Mouse (Mus musculus) heart, adult 2 months (tissue): ENCODE measurements around the gene Mark4. TPM values are rescaled to one million over a fixed set of nuclear protein-coding genes. Genes with fewer than 3 reads are reported as not detected.

ENCODE experiments used
- DNase-seq, 2 experiments: peaks; one replicate each; pipeline ENCODE4 v3.0.0; 2021
- H3K27ac ChIP-seq: fragments of 200-600 bp; 2 replicates; pipeline ENCODE4 v1.8.1; 2022
- H3K27me3 ChIP-seq: fragments of 200-500 bp; 2 replicates; pipeline ENCODE4 v1.6.1; 2012; ENCODE audit warnings: mild to moderate bottlenecking, low read length, inconsistent platforms, mixed read lengths; ENCODE audit not compliant: control insufficient read depth, insufficient read depth
- H3K36me3 ChIP-seq: fragments of 200-500 bp; 2 replicates; pipeline ENCODE4 v1.6.1; 2012; ENCODE audit warnings: low read length, inconsistent platforms; ENCODE audit not compliant: control insufficient read depth, insufficient read depth
- H3K4me1 ChIP-seq: fragments of 200-500 bp; 2 replicates; pipeline ENCODE4 v1.6.1; 2011; ENCODE audit warnings: low read length; ENCODE audit not compliant: control insufficient read depth, insufficient read depth
- H3K4me3 ChIP-seq: fragments of 200-600 bp; 2 replicates; pipeline ENCODE4 v1.8.1; 2022
- H3K79me2 ChIP-seq: fragments of 200-500 bp; replicated peaks from 2 replicates; pipeline ENCODE4 v1.6.1; 2012; ENCODE audit warnings: mild to moderate bottlenecking, inconsistent platforms, low read length, moderate library complexity, mixed read lengths; ENCODE audit not compliant: control insufficient read depth, insufficient read depth
- H3K9ac ChIP-seq: fragments of 200-500 bp; 2 replicates; pipeline ENCODE4 v1.6.1; 2012; ENCODE audit warnings: low read depth, mild to moderate bottlenecking, control low read depth, inconsistent platforms, low read length, mixed read lengths
- CTCF ChIP-seq: fragments of 200-600 bp; IDR thresholded peaks from 2 replicates; pipeline ENCODE4 v1.8.1; 2022; ENCODE audit warnings: antibody characterized with exemption, mild to moderate bottlenecking, moderate library complexity
- EP300 ChIP-seq: fragments of 200-500 bp; IDR thresholded peaks from 2 replicates; pipeline ENCODE4 v1.6.1; 2011; ENCODE audit warnings: low read depth, low read length, control low read depth; ENCODE audit not compliant: insufficient read depth
- POLR2A ChIP-seq: fragments of 200-500 bp; IDR thresholded peaks from 2 replicates; pipeline ENCODE4 v1.6.1; 2011; ENCODE audit warnings: mild to moderate bottlenecking, low read depth, low read length, control low read depth; ENCODE audit not compliant: insufficient read depth
- WGBS: fragments of 180-500 bp; shearing (Covaris S2); methylation state at CpG from one replicate; pipeline ENCODE4 v1.1.7; 2018; 5-methylcytosine and 5-hydroxymethylcytosine counted together
- intact Hi-C: fragments of 180-260 bp; cut with DNase I; formaldehyde crosslinking; loops from one replicate; pipeline ENCODE4 v1.15.1; 2025
- polyA plus RNA-seq: library from polyadenylated mRNA; depleted of rRNA; stranded (reverse); fragments of >200 nt; gene quantifications from 2 replicates; pipeline ENCODE4 v1.2.3, GENCODE M21; 2012
- total RNA-seq, 2 experiments: library from RNA; stranded (reverse); gene quantifications; 2 replicates each; pipeline ENCODE4 v1.2.3; 2021

Mark4 gene
- total and polyA plus RNA-seq, 3 experiments = 11.8 to 27.2 (median 22.4) TPM

DNA sequence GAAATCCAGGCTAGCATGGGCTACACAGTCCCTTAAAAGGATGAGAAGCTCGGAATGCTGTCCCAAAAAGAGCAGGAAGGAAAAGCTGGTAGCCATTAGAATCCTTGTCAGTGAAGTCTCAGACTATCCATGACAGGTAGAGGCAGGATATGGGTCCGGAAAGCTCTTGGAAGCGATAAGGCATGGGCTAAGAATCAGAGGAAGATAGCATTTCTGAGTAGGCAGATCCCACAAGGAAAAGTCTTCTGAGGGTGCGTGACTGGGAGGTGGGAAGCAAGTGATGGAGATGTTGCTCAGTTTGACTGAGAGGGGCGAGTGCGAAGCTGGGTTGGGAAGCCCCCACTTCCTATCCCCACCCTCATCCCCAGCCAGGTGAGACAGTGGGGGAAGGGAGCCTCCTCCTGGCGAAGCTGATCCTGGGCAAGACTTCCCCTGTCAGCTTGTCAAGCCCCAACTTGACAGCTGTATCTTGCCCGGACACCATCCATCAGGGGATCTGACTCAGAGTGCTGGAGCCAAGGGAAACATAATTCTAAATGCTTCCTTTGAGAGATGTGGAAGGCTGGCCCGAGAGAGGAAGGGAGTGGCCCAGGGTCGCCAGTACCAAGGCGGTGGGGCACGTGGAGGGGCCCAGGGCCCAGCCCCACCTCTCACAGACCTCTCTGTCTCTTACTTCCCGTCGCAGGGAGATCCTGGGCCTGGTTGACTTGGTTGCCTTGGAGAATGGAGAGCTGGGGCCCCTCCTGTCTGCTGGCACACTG, 19.2 kb upstream of the Mark4 start:
- Histone ChIP-seq H3K27ac (no peak overlapping the region), H3K4me1 (peaks cover 10% of the 10 kb centered on the region), H3K4me3 (no peak overlapping the region), H3K79me2 (no peaks in the 10 kb centered on the region), H3K27me3 (no peaks in the 10 kb centered on the region; the same call in 1 of the 2 replicates), H3K36me3 (no peaks in the 10 kb centered on the region), H3K9ac (no peak overlapping the region)
- TF ChIP-seq EP300 (no peak), CTCF (no peak), POLR2A (no peak)
- intact Hi-C loops = no loop called here
- no peak for DNase-seq
- 18% methylated on average over 14 of the region's 14 CpGs for WGBS

DNA sequence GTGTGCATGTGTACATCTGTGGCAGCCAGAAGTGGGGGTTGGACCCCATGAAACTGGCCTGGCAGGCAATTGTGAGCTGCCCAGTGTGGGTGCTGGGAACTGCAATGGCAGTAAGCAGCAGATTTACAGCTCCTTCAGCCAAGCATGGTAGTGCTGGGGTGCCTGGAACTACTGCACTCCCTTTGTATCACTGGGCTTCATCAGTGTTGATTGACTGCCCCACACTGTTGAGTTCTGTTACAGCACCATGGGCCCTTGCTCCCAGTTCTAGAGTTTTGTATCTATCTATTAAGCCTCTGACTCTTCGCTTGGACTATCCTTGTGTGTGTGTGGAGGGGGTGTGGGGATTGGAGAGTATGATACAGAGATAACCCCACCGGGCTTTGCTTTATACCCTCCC, 18.5 kb upstream of the Mark4 start:
- H3K27ac ChIP-seq = no peak overlapping the region
- intact Hi-C loops = no loop called here
- H3K27me3 ChIP-seq = no peaks in the 10 kb centered on the region; the same call in 1 of the 2 replicates
- no peak for DNase-seq
- no peaks in the 10 kb centered on the region for H3K36me3 ChIP-seq
- no peak for TF ChIP-seq POLR2A
- TF ChIP-seq CTCF = peak; percentile 38
- TF ChIP-seq EP300 = no peak
- H3K4me1 ChIP-seq = peaks cover 13% of the 10 kb centered on the region
- no peak overlapping the region for H3K4me3 ChIP-seq
- no peak overlapping the region for H3K9ac ChIP-seq
- H3K79me2 ChIP-seq = no peaks in the 10 kb centered on the region
- 50% methylated on average over 2 of the region's 2 CpGs for WGBS

DNA sequence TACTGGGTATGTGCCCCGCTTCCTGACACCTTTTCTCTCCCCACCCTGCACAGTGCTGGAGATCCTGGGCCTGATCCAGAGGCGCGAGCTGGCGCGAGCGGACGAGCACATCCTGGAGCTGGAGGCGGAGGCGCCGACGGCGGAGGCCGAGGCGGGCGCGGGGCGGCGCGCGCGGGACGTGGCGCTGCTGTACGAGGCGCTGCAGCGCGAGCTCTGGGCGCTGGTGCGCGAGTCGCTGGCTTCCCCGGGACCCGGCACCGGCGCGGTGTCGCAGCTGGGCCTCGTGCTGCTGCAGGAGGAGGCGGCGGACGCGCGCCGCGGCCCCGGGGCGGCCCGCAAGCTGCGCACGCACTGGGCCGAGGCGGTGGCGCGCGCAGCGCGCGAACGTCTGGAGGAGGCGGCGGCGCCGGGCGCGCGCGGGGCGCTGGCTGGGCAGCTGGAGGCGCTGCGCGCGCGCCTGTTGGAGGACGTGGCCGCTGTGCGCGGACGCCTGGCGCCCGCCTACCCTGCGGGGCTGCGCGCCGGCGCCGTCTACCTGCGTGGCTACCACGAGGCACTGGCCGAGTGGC, 15.3 kb upstream of the Mark4 start:
- peak; percentile 83 to 88 for DNase-seq
- H3K27me3 ChIP-seq = no peaks in the 10 kb centered on the region
- peak overlapping the region; percentile 82 for H3K9ac ChIP-seq
- TF ChIP-seq POLR2A (no peak), EP300 (no peak), CTCF (no peak)
- peak overlapping the region; percentile 62 for H3K27ac ChIP-seq
- H3K4me1 ChIP-seq = peaks cover 13% of the 10 kb centered on the region
- 1% methylated on average over 88 of the region's 89 CpGs for WGBS
- H3K4me3 ChIP-seq = peak overlapping the region; percentile 46
- intact Hi-C loops = no loop called here
- H3K79me2 ChIP-seq = no peaks in the 10 kb centered on the region
- no peaks in the 10 kb centered on the region for H3K36me3 ChIP-seq

DNA sequence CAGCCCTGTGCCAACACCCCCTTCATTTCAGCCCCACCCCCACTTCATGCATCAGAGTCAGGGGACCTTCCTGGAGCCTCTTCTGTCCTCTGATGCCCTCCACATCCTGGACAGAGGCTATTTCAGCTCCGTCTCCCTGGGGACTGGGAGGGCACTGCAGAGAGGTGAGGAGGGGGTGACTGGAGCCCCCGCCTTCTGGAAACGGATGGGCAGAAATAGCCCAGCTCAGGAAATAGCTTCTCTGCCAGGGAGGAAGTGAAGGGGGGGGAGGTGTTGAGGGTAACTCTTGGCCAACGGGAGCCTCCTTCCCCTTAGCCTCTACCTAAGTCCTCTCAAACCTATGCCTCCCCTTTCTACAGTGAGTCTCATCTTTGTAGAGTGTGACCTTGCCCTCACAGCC, 13.8 kb upstream of the Mark4 start:
- Histone ChIP-seq H3K4me3 (no peak overlapping the region), H3K27ac (no peak overlapping the region), H3K79me2 (no peaks in the 10 kb centered on the region), H3K27me3 (no peaks in the 10 kb centered on the region), H3K36me3 (no peaks in the 10 kb centered on the region), H3K9ac (no peak overlapping the region), H3K4me1 (peaks cover 10% of the 10 kb centered on the region)
- TF ChIP-seq EP300 (0 out of 2 replicates have a peak, but pooled peaks have one; percentile 11), POLR2A (no peak)
- peak in 1 of 2 experiments; percentile 37 for DNase-seq
- 10% methylated on average over 4 of the region's 4 CpGs for WGBS
- intact Hi-C loops = no loop called here

DNA sequence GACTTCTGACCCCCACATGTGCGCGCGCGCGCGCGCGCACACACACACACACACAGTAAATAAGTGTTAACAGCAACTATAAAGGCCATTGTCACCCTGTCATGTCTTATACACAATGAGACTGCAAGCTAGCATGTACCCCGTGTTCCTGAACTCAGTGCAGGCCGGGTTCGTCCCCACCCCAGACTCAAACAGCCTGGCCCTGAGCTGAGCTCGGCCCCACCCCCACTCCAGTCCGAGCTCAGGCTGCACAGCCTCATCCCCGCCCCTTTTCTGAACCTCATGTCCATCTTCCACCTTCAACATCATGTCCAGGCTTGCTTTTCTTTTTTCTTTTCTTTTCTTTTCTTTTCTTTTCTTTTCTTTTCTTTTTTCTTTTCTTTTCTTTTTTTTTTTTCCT, 11.7 kb upstream of the Mark4 start:
- no peak for DNase-seq
- TF ChIP-seq EP300 = no peak
- TF ChIP-seq CTCF = no peak
- TF ChIP-seq POLR2A = no peak
- no peak overlapping the region for H3K4me3 ChIP-seq

DNA sequence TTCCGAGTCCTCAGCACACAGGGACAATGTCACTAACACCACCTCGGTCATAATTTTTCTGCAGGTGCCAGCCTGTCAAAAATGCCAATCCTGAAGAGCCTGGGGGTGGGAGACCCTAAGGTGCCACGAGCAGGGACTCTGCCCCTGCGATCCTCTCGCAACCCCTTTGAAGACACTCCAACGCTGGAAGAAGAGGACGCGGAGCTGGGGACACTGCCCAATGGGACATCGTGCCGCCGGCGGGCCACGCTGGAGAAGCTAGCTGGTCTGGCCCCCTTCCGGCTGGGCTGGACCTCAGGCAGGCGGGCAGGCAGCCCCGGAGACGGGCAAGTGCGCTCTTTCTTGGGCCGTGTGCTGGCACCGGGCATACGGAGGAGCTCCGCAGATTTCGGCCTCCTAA, 10.8 kb upstream of the Mark4 start:
- Histone ChIP-seq H3K27me3 (no peaks in the 10 kb centered on the region; the same call in 1 of the 2 replicates), H3K36me3 (no peaks in the 10 kb centered on the region), H3K79me2 (no peaks in the 10 kb centered on the region), H3K9ac (no peak overlapping the region), H3K27ac (no peak overlapping the region), H3K4me1 (peaks cover 10% of the 10 kb centered on the region), H3K4me3 (no peak overlapping the region)
- 50% methylated on average over 23 of the region's 23 CpGs for WGBS
- intact Hi-C loops = no loop called here
- no peak for DNase-seq
- TF ChIP-seq EP300 = no peak
- no peak for TF ChIP-seq CTCF
- no peak for TF ChIP-seq POLR2A

More for the DNA sequence above, 11.7 kb upstream of the Mark4 start:
- no peaks in the 10 kb centered on the region; the same call in 1 of the 2 replicates for H3K27me3 ChIP-seq
- intact Hi-C loops = no loop called here
- peaks cover 10% of the 10 kb centered on the region for H3K4me1 ChIP-seq
- no peaks in the 10 kb centered on the region for H3K79me2 ChIP-seq
- H3K9ac ChIP-seq = no peak overlapping the region
- H3K27ac ChIP-seq = no peak overlapping the region
- no peaks in the 10 kb centered on the region for H3K36me3 ChIP-seq
- 51% methylated on average over 14 of the region's 14 CpGs for WGBS
